Mouse (Mus musculus) adrenal gland (tissue): ENCODE measurements around the gene Esm1.
"Not testable (repeated sequence)": the region's sequence is repeated elsewhere in the genome, so short reads cannot be mapped to it uniquely, and the experiment has no call there.

Source experiments
- intact Hi-C: fragments of 180-260 bp; cut with DNase I; formaldehyde crosslinking; loops from one replicate; pipeline ENCODE4 v1.15.1; 2025

The Esm1 gene

GRCm38 (mm10) chr13:113227076-113227475 lies 17.6 kb downstream of the Esm1 start:
- intact Hi-C loops = no loop called here

DNA sequence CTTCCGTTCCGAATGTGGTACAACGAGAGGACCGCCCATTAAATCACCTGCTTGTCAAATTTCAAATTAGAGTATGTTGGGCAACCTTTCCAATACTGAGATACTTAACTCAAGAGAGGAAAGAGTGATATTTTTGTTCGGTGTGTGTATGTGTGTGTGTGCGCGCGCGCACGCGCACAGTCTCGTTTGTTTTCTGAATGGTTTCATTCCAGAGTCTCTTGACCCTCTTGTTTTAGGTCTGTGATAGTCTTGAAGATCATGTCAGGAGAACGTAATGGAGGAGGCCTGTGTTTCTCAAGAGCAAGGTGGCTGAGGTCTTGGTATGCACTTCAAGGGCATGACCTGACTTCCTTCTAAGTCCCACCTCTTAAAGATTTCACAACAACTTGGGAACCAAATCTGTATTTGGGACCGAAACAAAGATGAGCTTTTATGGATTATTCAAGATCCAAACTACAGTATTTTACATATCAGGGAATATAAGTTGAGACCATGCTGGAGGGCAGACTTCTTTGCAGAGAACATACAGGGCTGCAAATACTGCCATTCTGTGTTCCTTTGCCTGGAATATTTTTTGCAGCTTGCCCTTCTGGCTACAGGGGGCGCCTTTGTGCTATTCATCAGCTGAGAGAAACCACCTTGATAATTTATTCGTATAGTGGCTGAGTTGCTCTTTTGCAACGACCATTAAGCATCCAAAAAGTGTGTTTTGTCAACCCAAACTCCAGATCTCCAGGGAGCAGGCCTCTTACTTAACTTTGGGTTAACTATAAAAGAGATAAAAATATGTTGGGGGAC lies 18.4 kb downstream of the Esm1 start:
- intact Hi-C loops = no loop called here

DNA sequence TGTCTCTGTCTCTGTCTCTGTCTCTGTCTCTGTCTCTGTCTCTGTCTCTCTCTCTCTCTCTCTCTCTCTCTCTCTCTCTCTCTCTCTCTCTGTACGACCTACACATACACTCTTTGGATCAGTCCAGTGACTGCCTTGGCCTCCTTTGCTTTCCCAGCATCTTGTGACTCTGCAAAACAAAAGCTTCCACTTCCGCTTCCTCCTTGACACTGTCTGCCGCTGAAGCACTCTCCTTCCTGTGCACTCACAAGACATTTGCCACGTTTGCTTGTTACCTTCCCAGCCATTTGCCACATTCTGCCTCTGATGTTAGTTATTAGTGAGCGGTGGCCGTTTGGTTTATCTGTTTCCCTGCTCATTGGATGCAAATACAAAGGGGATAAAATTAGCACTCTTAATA lies 32.7 kb downstream of the Esm1 start:
- intact Hi-C loops = no loop called here

- intact Hi-C loops = no loop called here
These were observed 35.6 kb downstream of the Esm1 start for GRCm38 (mm10) chr13:113245025-113245424.

DNA sequence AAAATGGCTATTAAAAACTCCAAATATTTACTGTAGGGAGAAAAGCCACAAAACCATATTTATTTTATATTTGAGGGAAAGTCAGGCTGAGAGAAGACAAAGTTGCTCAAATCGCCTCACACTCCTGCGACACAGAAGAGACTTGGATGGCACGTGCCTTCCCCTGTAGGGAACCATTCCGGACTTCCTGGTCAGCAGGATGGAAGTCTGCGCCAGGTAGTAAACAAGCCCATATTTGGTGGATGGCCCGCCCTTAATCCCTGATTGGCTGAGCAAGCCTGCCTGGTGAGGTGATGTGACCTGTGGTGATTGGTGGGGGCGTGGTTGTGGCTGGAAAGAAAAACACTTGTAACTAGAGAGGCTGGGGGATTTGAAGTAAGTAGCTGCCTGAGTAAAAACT lies 43.1 kb downstream of the Esm1 start:
- intact Hi-C loops = not testable (repeated sequence)

DNA sequence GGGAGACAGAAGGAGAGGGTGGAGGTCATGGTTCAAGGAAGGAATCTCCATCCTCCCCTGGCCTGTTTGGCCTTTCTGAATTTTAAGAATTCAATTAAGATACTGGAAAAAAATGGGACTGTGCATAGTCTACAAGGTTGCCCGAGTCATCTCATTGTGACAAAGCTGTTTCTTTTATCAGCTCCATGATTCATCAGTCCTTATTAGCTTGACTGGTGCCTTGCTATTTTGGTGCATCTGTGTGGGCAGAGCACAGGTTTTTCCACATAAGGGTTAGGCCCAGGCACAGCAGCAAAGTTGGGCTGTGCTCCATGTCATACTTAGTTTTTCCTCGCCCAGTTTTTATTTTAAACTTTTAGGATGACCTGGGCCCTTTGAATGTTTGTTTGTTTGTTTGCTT lies 47.3 kb downstream of the Esm1 start:
- intact Hi-C loops = no loop called here

DNA sequence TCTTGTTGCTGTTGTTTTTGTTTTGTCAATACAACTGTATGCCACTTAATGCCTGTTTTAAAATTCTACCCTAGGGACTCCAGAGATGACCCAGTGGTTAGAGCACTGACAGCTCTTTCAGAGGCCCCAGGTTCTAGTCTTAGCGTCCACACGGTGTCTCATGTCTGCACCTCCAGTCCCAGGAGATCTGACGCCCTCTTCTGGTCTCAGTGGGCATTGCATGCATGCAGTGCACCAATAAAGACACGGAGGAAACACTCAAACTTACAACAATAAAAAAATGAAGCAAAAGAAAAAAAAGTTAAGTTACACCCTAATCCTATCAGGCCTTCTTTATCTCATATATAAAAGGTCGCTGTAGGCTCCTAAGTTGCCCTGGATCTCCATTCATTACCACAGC lies 47.7 kb downstream of the Esm1 start:
- intact Hi-C loops = no loop called here

- intact Hi-C loops = no loop called here
These were observed 49.8 kb downstream of the Esm1 start for GRCm38 (mm10) chr13:113259237-113259636.

- intact Hi-C loops = no loop called here
These were observed 53.4 kb downstream of the Esm1 start for GRCm38 (mm10) chr13:113262822-113263221.

DNA sequence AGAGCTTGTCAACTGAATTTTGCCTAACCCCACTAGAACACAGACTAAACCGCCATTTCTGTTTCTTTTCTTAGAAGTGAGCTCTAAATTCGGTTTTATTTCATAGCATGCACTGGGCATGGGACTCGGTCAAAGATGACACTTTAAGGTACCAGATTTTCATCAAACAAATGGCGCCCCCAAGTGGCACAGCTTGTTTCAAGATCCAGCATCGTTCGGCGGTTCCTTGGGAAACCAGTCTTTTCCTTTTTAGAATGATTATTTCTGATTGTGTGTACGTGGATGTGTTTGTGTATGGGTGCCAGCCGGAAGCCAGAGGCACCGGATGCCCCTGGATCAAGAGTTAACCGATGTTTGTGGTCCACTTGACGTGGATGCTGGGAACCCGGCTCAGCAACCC lies 55.8 kb downstream of the Esm1 start:
- intact Hi-C loops = loop anchor here (5.0 kb wide), 2 partner anchors 352 to 407 kb away; partner anchors contain the start of gene Snx18

GRCm38 (mm10) chr13:113266495-113266951 lies 57.1 kb downstream of the Esm1 start:
- intact Hi-C loops = loop anchor here (1.0 to 5.0 kb wide), 3 partner anchors 220 to 406 kb away; partner anchors contain the start of genes Gpx8 and Snx18

- intact Hi-C loops = loop anchor here (5.0 kb wide), 2 partner anchors 350 to 405 kb away; partner anchors contain the start of gene Snx18
These were observed 57.7 kb downstream of the Esm1 start for GRCm38 (mm10) chr13:113267204-113267603.
